Mouse (Mus musculus) embryonic facial prominence, embryonic 12.5 days (tissue): ENCODE results near the gene Susd2. TPM values are rescaled to one million over a fixed set of nuclear protein-coding genes. Genes with fewer than 3 reads are reported as not detected.

Experiments
- ATAC-seq: fragments of 200-750 bp; cut with Nextera tagmentation; 2 replicates; pipeline ENCODE4 v1.8.0; 2017; ENCODE audit not compliant: insufficient number of reproducible peaks, insufficient read depth, low FRiP score, low TSS enrichment
- H3K27ac ChIP-seq: fragments of 300-500 bp; sonication (generic); 2 replicates; pipeline ENCODE4 v1.5.1; 2016; ENCODE audit warnings: mild to moderate bottlenecking
- H3K27me3 ChIP-seq: fragments of 300-500 bp; sonication (generic); 2 replicates; pipeline ENCODE4 v1.6.1; 2016; ENCODE audit warnings: mild to moderate bottlenecking, moderate library complexity
- H3K36me3 ChIP-seq: fragments of 300-500 bp; sonication (generic); 2 replicates; pipeline ENCODE4 v1.6.1; 2016; ENCODE audit warnings: mild to moderate bottlenecking
- H3K4me1 ChIP-seq: fragments of 300-500 bp; sonication (generic); 2 replicates; pipeline ENCODE4 v1.6.1; 2016
- H3K4me2 ChIP-seq: fragments of 300-500 bp; sonication (generic); replicated peaks from 2 replicates; pipeline ENCODE4 v1.6.1; 2016; ENCODE audit warnings: mild to moderate bottlenecking, moderate library complexity
- H3K4me3 ChIP-seq: fragments of 300-500 bp; sonication (generic); 2 replicates; pipeline ENCODE4 v1.5.1; 2016; ENCODE audit warnings: mild to moderate bottlenecking
- H3K9ac ChIP-seq: fragments of 300-500 bp; sonication (generic); 2 replicates; pipeline ENCODE4 v1.6.1; 2016; ENCODE audit warnings: mild to moderate bottlenecking, moderate library complexity
- H3K9me3 ChIP-seq: fragments of 300-500 bp; sonication (generic); 2 replicates; pipeline ENCODE4 v1.6.1; 2016; ENCODE audit warnings: mild to moderate bottlenecking, moderate library complexity
- WGBS: fragments of 180-500 bp; shearing (Covaris S2); methylation state at CpG from one replicate; pipeline ENCODE4 v1.1.7; 2016; 5-methylcytosine and 5-hydroxymethylcytosine counted together
- polyA plus RNA-seq: library from polyadenylated mRNA; unstranded; fragments of >200 nt; fragmentation: Nextera tagmentation; extraction: Ambion mirVana; gene quantifications from 2 replicates; pipeline ENCODE4 v1.2.1, GENCODE M21; 2016

Gene Susd2
- polyA plus RNA-seq, 1 experiment from 2014 or later, result 2.7 TPM

DNA sequence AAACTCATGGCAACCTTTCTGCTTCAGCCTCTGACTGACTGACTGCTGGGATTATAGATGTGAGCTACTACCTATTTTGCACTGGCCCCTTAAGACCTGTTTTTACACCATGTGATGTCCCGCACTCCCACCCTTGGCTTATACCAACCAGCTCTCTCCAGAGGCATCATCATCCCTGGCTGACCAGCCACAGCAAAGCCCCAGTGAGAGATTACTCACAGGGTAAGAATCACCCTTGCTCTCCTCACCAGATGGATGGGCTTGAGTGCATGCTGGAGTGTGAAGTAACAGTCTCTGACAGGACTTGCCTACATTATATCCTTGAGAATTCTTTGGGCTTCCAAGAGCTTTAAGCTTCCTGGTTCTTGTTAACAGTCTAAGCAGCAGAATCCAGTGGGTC is 26.1 kb upstream of the Susd2 start:
- peaks cover 15% of the 10 kb centered on the region; the same call in 1 of the 2 replicates for H3K4me1 ChIP-seq
- WGBS, result 100% methylated on average over 1 of the region's 1 CpGs
- peaks cover 22% of the 10 kb centered on the region for H3K27me3 ChIP-seq

DNA sequence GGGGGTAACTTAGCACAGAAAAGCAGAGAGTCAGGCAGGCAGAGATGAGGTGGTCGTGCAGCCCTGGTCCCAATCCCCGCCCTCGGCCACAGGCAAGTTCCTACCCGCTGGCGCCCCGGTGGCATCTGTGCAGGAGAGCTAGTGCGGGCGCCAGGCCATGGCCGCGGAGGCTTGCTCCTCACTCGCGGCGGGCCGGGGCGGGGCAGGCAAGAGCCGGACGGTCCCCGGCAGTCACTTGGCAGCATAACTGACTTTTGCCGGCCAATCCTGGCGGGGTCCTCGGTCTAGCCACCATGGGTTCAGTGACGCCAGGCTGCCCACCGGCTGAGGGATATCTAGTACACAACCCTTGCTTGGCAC is 24.1 kb upstream of the Susd2 start:
- H3K9ac ChIP-seq, result peak overlapping the region; percentile 72
- 1% methylated on average over 23 of the region's 23 CpGs for WGBS
- H3K9me3 ChIP-seq, result no peaks in the 10 kb centered on the region
- H3K4me2 ChIP-seq, result peak overlapping the region; percentile 99
- H3K4me1 ChIP-seq, result peaks cover 15% of the 10 kb centered on the region; the same call in 1 of the 2 replicates
- H3K4me3 ChIP-seq, result peak overlapping the region; percentile 68
- peak; percentile 49 for ATAC-seq
- H3K27me3 ChIP-seq, result peaks cover 22% of the 10 kb centered on the region
- 0 out of 2 replicates have a peak overlapping the region, but pooled peaks have one; percentile 17 for H3K27ac ChIP-seq
- peaks cover 33% of the 10 kb centered on the region for H3K36me3 ChIP-seq

More for the DNA sequence above, 26.1 kb upstream of the Susd2 start:
- Histone ChIP-seq H3K36me3 (peaks cover 30% of the 10 kb centered on the region; the same call in 1 of the 2 replicates), H3K9me3 (no peaks in the 10 kb centered on the region), H3K9ac (no peak overlapping the region), H3K4me3 (no peak overlapping the region), H3K27ac (no peak overlapping the region), H3K4me2 (no peak overlapping the region)
- no peak for ATAC-seq

DNA sequence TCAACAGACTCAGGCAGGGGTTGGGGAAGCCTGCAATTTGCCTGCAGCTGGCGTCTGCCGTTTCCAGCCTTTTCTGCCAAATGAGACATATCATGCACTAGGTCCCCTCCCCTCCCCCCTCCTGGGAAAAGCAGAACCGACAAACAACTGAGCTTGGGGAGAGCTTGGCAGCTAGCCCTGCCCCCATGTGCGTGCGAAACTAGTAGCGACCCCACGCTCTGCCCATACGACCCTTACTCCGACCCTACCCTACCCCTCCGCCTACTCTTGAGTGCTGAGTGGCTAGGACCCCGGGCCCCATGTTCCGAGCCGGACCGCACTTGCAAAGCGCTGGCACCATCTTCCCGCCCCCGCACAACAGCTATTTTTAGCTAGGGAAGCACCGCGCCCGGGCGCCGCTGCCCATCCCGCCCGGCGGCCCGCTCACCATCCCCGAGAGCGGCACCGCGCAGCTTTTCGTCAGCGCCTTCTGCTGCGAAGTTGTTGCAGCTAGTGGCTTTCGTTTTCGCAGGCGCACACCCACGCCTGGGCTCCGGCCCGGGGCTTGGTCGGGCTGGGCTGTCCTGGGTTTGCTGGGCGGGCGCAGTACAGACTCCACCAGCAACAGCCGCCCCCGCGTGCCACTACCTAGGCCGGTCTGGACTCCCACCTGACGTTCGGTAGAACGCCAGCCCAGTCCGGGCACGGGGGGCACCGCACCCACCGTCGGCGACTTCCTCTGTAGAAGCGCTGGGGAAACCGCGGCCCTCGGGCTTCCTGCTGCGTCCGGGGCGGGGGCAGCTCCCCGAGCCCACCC is 23.5 kb upstream of the Susd2 start:
- WGBS, result 1% methylated on average over 63 of the region's 63 CpGs
- peak; percentile 75 for ATAC-seq
- 0 out of 2 replicates have a peak overlapping the region, but pooled peaks have one; percentile 17 for H3K27ac ChIP-seq

DNA sequence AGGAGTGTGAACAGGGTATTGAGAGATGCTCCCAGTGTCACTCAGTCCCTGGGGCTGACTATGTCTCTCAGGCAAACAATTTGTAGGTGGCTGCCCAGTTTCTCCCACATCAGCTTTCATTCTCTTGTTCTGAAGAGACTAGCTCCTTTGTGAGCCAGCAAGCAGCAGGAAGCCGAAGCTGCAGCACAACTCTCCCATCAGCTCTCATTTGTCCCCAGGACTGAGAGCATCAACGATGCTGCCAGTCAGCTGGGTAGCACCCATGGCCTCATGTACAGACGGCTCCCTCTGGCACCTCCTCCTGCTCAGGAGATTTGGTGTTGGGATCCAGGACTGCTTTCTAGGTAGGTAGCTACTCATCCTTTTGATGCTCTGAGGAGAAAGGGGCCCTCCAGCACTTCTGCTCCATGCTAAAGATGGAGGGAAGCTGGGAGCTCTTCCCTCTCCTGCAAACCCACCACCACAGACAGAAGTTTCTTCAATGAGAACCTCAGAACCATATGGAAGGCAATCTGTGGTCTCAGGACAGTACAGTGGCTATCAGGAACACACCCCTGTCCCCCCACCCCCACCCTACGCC is 22.7 kb upstream of the Susd2 start:
- Histone ChIP-seq H3K27ac (no peak overlapping the region), H3K9me3 (no peaks in the 10 kb centered on the region), H3K27me3 (peaks cover 22% of the 10 kb centered on the region), H3K4me1 (peaks cover 15% of the 10 kb centered on the region; the same call in 1 of the 2 replicates), H3K4me3 (peak overlapping the region; percentile 68), H3K4me2 (peak overlapping the region; percentile 99), H3K9ac (peak overlapping the region; percentile 72; the same call in 1 of the 2 replicates), H3K36me3 (peaks cover 41% of the 10 kb centered on the region)
- no peak for ATAC-seq
- 37% methylated on average over 4 of the region's 4 CpGs for WGBS

More for the DNA sequence above, 23.5 kb upstream of the Susd2 start:
- H3K4me3 ChIP-seq, result peak overlapping the region; percentile 68
- peaks cover 36% of the 10 kb centered on the region for H3K36me3 ChIP-seq
- H3K9ac ChIP-seq, result peak overlapping the region; percentile 72
- H3K27me3 ChIP-seq, result peaks cover 22% of the 10 kb centered on the region
- H3K9me3 ChIP-seq, result no peaks in the 10 kb centered on the region
- peak overlapping the region; percentile 99 for H3K4me2 ChIP-seq
- H3K4me1 ChIP-seq, result peaks cover 15% of the 10 kb centered on the region; the same call in 1 of the 2 replicates

DNA sequence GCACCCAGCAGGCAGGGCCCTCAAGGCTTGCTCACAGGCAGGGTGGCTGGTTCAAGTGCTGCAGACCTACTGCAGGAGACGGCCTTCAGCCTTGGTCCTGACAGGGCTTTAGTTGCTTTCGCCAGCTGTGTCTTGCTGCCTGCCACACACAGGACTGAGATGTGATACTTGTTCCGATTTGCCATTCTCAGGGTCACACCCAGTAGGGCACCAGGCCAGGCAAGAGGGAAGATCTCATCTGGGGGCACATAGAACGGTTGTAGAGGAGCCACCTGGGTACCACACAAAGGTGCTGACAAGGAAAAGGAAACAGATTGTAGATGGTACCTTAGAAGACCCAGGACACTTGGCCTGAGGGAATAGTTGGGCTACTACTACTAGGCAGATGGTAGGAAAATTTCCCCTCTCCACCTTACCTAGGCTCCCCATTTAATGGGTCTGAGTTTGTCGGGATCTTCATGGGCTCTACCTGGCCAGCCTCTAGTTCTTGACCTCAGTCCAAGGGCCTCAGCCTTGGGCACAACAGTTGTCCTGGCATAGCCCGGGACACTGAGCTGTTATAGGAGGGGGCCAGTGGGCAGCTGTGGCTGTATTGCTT is 21.0 kb upstream of the Susd2 start:
- Histone ChIP-seq H3K4me1 (peaks cover 15% of the 10 kb centered on the region; the same call in 1 of the 2 replicates), H3K27me3 (peaks cover 22% of the 10 kb centered on the region), H3K4me3 (no peak overlapping the region), H3K36me3 (peaks cover 41% of the 10 kb centered on the region), H3K9me3 (no peaks in the 10 kb centered on the region), H3K4me2 (no peak overlapping the region), H3K9ac (no peak overlapping the region), H3K27ac (no peak overlapping the region)
- ATAC-seq, result no peak
- 91% methylated on average over 6 of the region's 6 CpGs for WGBS

DNA sequence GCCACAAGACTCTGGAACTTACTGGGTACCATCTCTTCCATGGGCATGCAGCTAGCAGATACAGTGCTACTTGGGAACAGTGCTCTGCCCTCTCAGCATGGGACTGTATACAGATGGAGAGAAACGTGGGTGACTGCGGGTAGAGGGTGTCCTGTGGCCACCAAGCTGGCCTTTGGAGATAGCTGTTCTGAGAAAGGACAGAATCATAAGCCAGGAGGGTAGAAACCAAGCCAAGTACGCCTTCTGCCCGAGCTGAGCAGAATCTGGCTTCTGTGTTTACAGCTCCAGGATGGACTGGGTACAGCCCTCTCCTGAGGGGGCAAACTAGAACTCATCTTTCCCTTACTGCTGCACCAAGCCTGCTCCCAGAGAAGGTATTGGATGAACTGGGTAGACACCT is 18.8 kb upstream of the Susd2 start:
- no peak for ATAC-seq
- peaks cover 46% of the 10 kb centered on the region for H3K36me3 ChIP-seq
- no peak overlapping the region for H3K4me2 ChIP-seq
- no peak overlapping the region for H3K4me3 ChIP-seq
- no peak overlapping the region for H3K9ac ChIP-seq
- no peaks in the 10 kb centered on the region for H3K9me3 ChIP-seq
- peaks cover 5% of the 10 kb centered on the region; the same call in 1 of the 2 replicates for H3K27me3 ChIP-seq
- H3K4me1 ChIP-seq, result peaks cover 9% of the 10 kb centered on the region; the same call in 1 of the 2 replicates
- no peak overlapping the region for H3K27ac ChIP-seq
- 84% methylated on average over 4 of the region's 4 CpGs for WGBS

DNA sequence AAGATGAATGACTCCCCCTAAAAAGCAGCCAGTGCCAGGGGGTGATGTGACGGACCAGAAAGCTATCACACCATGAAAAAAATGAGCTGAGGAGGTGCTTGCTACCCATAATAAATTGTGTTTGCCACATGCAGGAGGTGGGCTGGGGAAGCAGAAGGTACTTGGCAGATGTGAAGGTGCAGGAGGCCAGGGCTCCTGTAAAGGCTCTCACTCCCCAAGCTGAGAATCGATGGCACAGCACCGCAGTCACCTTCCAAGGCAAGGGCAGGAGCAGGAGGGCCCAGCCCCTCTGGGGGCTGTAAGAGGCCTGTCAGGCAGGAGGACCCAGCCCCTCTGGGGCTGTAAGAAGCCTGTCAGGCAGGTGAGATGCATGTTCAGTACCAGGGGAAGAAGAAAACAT is 18.1 kb upstream of the Susd2 start:
- Histone ChIP-seq H3K4me3 (no peak overlapping the region), H3K27me3 (peaks cover 5% of the 10 kb centered on the region; the same call in 1 of the 2 replicates), H3K4me2 (no peak overlapping the region), H3K36me3 (peaks cover 52% of the 10 kb centered on the region), H3K9me3 (no peaks in the 10 kb centered on the region), H3K27ac (no peak overlapping the region), H3K9ac (no peak overlapping the region), H3K4me1 (peaks cover 7% of the 10 kb centered on the region; the same call in 1 of the 2 replicates)
- 93% methylated on average over 3 of the region's 3 CpGs for WGBS
- ATAC-seq, result no peak

DNA sequence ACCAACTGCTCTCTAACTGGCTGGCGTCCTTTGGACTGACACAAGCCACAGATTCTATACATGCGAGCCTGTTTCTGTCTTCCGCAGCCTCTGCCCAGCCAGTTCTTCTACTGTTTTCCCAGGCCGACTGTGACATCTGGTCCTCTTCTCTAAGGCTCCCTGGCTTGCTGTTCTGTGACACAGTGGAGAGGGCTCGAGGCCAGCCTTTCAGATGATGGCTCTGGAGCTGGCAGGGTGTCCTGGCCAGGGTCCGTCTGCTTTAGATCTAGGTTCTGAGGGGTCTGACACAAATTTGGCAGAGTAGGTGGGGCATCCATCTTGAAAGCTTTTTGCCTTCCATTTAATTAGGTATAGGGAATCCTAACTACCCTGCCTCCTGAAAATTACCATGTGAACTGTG is 17.6 kb upstream of the Susd2 start:
- H3K9ac ChIP-seq, result no peak overlapping the region
- no peak overlapping the region for H3K4me2 ChIP-seq
- H3K4me1 ChIP-seq, result 0 out of 2 replicates have a peak, but pooled peaks cover 2% of the 10 kb centered on the region
- ATAC-seq, result no peak
- no peaks in the 10 kb centered on the region for H3K9me3 ChIP-seq
- H3K27me3 ChIP-seq, result peaks cover 3% of the 10 kb centered on the region; the same call in 1 of the 2 replicates
- WGBS, result 83% methylated on average over 6 of the region's 6 CpGs
- H3K4me3 ChIP-seq, result no peak overlapping the region
- H3K36me3 ChIP-seq, result peaks cover 57% of the 10 kb centered on the region
- H3K27ac ChIP-seq, result no peak overlapping the region

DNA sequence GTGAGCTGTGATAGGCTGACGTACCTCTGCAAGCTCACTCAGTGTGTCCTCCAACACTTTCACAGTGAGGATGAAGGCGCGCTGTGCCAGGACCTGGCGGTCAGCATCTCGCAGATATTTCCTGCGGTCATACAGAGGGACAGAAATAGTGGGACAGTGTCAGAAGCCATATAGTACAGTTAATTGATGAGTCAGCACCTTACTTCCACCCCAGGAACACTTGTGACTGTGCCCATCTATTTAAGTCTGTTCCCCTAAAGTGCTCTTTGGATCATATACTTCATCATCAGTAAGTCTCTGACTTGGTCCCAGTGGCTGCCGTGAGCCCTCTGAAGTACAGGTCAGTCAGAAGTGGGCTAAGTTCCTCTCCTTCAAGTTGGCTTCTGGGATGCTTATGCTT is 14.0 kb upstream of the Susd2 start:
- H3K4me1 ChIP-seq, result no peaks in the 10 kb centered on the region
- peaks cover 73% of the 10 kb centered on the region for H3K36me3 ChIP-seq
- ATAC-seq, result no peak

DNA sequence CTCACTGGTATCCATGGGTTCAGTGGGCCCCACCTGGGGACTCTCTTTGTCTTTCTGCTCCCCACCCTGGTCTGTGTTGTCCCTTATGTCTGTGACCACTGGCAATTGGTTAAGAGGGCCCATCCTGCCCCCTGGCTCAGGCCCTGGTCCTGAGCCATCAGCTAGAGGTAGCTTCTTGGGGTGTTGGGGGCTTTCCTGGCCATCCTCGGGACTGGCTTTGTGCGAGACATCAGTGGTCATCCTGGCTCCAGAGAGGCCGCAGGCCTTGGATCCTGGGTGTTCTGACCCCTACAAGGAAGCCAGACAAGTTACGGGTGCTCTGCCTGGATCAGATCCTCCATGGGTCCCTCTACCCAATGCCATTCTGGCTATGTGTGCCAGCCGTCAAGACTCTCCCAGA is 13.4 kb upstream of the Susd2 start:
- H3K27me3 ChIP-seq, result no peaks in the 10 kb centered on the region
- no peaks in the 10 kb centered on the region for H3K4me1 ChIP-seq
- H3K4me3 ChIP-seq, result no peak overlapping the region
- 89% methylated on average over 5 of the region's 5 CpGs for WGBS
- H3K36me3 ChIP-seq, result peaks cover 75% of the 10 kb centered on the region
- H3K27ac ChIP-seq, result no peak overlapping the region
- H3K9ac ChIP-seq, result no peak overlapping the region
- no peaks in the 10 kb centered on the region for H3K9me3 ChIP-seq
- H3K4me2 ChIP-seq, result no peak overlapping the region
- no peak; the same call in 1 of the 2 replicates for ATAC-seq

More for the DNA sequence above, 14.0 kb upstream of the Susd2 start:
- H3K27ac ChIP-seq, result no peak overlapping the region
- no peak overlapping the region for H3K4me3 ChIP-seq
- H3K4me2 ChIP-seq, result no peak overlapping the region
- no peaks in the 10 kb centered on the region for H3K27me3 ChIP-seq
- H3K9ac ChIP-seq, result no peak overlapping the region
- H3K9me3 ChIP-seq, result no peaks in the 10 kb centered on the region
- 95% methylated on average over 7 of the region's 7 CpGs for WGBS

DNA sequence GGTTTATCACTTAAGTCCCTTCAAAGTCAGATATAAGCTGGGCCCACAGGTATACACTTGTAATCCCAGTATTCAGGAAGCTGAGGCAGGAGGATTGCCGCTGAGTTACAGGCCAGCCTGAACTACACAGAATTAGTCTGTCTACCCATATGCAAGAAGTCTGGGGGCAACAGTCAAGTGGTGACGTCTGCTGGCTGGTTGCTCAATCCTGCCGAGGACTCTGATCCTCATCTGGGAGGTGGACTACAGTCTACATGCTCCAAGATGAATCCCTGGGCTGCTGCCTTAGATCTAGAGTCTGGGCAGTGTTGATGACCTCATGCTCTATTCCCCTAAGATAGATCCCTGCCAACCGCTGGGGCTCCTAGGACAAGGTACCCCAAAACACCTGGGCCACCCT is 10.2 kb upstream of the Susd2 start:
- Histone ChIP-seq H3K4me2 (no peak overlapping the region), H3K4me3 (no peak overlapping the region), H3K9me3 (no peaks in the 10 kb centered on the region), H3K36me3 (peaks cover 88% of the 10 kb centered on the region), H3K27me3 (no peaks in the 10 kb centered on the region), H3K4me1 (no peaks in the 10 kb centered on the region), H3K9ac (no peak overlapping the region), H3K27ac (no peak overlapping the region)
- ATAC-seq, result no peak
- WGBS, result 92% methylated on average over 4 of the region's 4 CpGs
